Mouse (Mus musculus) olfactory bulb, adult 2 months (tissue): Measurements from ENCODE around the gene Gm10842. TPM values are rescaled to one million over a fixed set of nuclear protein-coding genes. Genes with fewer than 3 reads are reported as not detected.

Experiments
- H3K27ac ChIP-seq: fragments of 200-500 bp; 2 replicates; pipeline ENCODE4 v1.5.1; 2012; ENCODE audit warnings: low read depth, low read length; ENCODE audit not compliant: insufficient read depth
- H3K4me1 ChIP-seq: fragments of 200-500 bp; 2 replicates; pipeline ENCODE4 v1.6.1; 2012; ENCODE audit warnings: low read length; ENCODE audit not compliant: control insufficient read depth, insufficient read depth
- H3K4me3 ChIP-seq: fragments of 200-500 bp; 2 replicates; pipeline ENCODE4 v1.5.1; 2012; ENCODE audit warnings: mild to moderate bottlenecking, low read depth, low read length, moderate library complexity; ENCODE audit not compliant: insufficient read depth
- CTCF ChIP-seq: fragments of 200-500 bp; IDR thresholded peaks from 2 replicates; pipeline ENCODE4 v1.5.1; 2012; ENCODE audit warnings: low read depth, mild to moderate bottlenecking, low read length, moderate library complexity; ENCODE audit not compliant: insufficient read depth
- POLR2A ChIP-seq: fragments of 200-500 bp; IDR thresholded peaks from 2 replicates; pipeline ENCODE4 v1.6.1; 2012; ENCODE audit warnings: mild to moderate bottlenecking, low read depth, low read length, moderate library complexity; ENCODE audit not compliant: insufficient read depth
- WGBS: fragments of 180-500 bp; shearing (Covaris S2); methylation state at CpG from one replicate; pipeline ENCODE4 v1.1.7; 2018; 5-methylcytosine and 5-hydroxymethylcytosine counted together
- polyA plus RNA-seq: library from polyadenylated mRNA; stranded (reverse); fragments of >200 nt; gene quantifications from 2 replicates; pipeline ENCODE4 v1.2.4, GENCODE M21; 2012; ENCODE audit warnings: low replicate concordance; ENCODE audit not compliant: missing spikeins, insufficient read depth, insufficient read length

Gm10842 gene
- polyA plus RNA-seq, 1 experiment, result not detected

DNA sequence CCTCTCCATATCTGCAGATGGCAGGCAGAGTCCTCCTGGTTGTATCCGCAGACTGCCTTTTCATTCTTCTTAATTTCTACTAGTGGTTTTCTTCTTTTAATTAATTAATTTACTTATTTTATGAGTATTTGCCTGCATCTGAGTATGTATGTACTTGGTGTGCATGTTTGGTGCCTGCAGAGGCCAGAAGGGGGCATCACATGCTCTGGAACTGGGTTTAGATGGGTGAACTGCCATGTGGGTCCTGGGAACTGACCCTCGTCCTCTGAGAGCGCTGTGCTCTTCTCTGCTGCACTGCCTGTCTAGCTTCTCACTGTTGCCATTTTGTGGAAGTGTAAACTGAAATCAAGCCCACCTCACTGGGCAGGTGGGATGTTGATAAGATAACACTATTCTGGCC lies 38.0 kb downstream of the Gm10842 start:
- 92% methylated on average over 3 of the region's 3 CpGs for WGBS
- no peak for TF ChIP-seq POLR2A
- no peak for TF ChIP-seq CTCF
- Histone ChIP-seq H3K27ac (no peak overlapping the region), H3K4me3 (no peak overlapping the region), H3K4me1 (peaks cover 7% of the 10 kb centered on the region; the same call in 1 of the 2 replicates)

DNA sequence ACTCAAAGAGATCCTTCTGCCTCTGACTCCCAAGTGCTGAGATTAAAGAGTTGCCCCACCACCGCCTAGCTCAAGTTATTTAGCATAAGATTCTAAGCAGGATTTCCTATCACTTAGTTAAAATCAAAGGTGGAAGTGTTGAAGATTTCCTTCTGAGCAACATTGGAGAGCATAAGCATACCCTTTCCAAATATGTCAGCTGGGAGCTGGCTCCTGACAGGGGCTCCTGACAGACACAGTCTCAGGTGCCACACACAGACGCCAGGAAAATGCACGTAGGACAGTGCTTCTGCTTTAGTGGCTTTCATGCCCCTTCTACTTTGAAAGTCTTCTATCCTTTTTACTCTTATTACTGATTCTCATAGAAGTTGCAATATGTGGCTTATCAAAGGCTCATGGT lies 45.5 kb downstream of the Gm10842 start:
- WGBS, result 93% methylated on average over 3 of the region's 3 CpGs
- Histone ChIP-seq H3K4me1 (no peaks in the 10 kb centered on the region), H3K4me3 (no peak overlapping the region), H3K27ac (no peak overlapping the region)
- no peak for TF ChIP-seq POLR2A
- TF ChIP-seq CTCF, result no peak

Other genes starting within 250 kb of the Gm10842 start
- not detected in 2 replicates for gene Efcab3, start 83.3 kb upstream of the Gm10842 start, polyA plus RNA-seq
- gene Mettl2, start 20.5 kb upstream of the Gm10842 start, polyA plus RNA-seq, result not detected in 2 replicates
- 262 TPM in 1 of 2 replicates, not detected in the other for gene Tlk2, start 31.9 kb downstream of the Gm10842 start, polyA plus RNA-seq
- gene Mrc2, start 145.8 kb downstream of the Gm10842 start, polyA plus RNA-seq, result not detected in 2 replicates